In the genomic region with DNA sequence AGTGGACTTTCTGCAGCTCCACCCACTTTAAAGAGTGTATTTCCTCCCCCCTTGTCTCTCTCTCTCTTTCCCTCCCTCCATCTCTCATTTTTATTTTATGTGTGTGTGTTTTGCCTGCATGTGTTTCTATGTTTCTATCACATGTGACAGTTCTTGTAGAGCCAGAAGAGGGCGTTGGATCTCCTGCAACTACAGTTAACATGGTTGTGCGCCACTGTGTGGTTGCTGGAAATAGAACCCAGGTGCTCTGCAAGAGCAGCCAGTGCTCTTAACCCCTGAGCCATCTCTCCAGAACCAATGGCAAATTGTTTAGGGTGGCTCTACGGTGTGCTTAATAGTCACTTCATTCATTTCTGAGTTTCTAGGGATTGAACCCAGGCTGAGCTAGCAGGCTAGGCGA, we compare ENCODE assay signal across 14 mouse cellular contexts.
A peak's percentile ranks its signal among the peaks of the same experiment; 100 is the strongest.
DNase-seq lines count a peak whose midpoint lies in the region; ATAC-seq and TF ChIP-seq lines count a peak whose summit lies in the region.
"Had no signal": no experiment of that assay in that cellular context is flagged by ENCODE, and none has a peak within 500 bp of the region (broad histone marks: within the 10 kb centered on the region; RNA-seq: fewer than 3 reads in every experiment).

No protein-coding gene starts in this region.

- 79% methylated on average over 4 of the region's 4 CpGs for WGBS in hindbrain, postnatal 0 days
- WGBS in hindbrain, embryonic 12.5 days = 77% methylated on average over 4 of the region's 4 CpGs
- 82% methylated on average over 4 of the region's 4 CpGs for WGBS in midbrain, postnatal 0 days
- 77% methylated on average over 4 of the region's 4 CpGs for WGBS in midbrain, embryonic 15.5 days

- no peaks in the 10 kb centered on the region for H3K27me3 ChIP-seq in hindbrain, postnatal 0 days (ENCODE audit: insufficient read depth, low read length)
- H3K27me3 ChIP-seq in hindbrain, embryonic 12.5 days = no peaks in the 10 kb centered on the region
- H3K27me3 ChIP-seq in midbrain, postnatal 0 days (ENCODE audit: insufficient read depth, low read length) = no peaks in the 10 kb centered on the region
- H3K27me3 ChIP-seq in midbrain, embryonic 15.5 days (replicated peaks) = no peaks in the 10 kb centered on the region
- H3K27me3 ChIP-seq: hindbrain, embryonic 15.5 days; liver, embryonic 15.5 days; neural tube, embryonic 13.5 days had no signal

- H3K4me1 ChIP-seq in hindbrain, postnatal 0 days (ENCODE audit: insufficient read depth, low read length) = no peaks in the 10 kb centered on the region
- peaks cover 9% of the 10 kb centered on the region; the same call in 1 of the 2 replicates for H3K4me1 ChIP-seq in hindbrain, embryonic 12.5 days
- no peaks in the 10 kb centered on the region for H3K4me1 ChIP-seq in midbrain, postnatal 0 days (ENCODE audit: insufficient read depth, low read length)
- H3K4me1 ChIP-seq in midbrain, embryonic 15.5 days = no peaks in the 10 kb centered on the region
- H3K4me1 ChIP-seq: hindbrain, embryonic 15.5 days; liver, embryonic 15.5 days had no signal

- no peak for ATAC-seq in hindbrain, postnatal 0 days
- no peak for ATAC-seq in hindbrain, embryonic 12.5 days (ENCODE audit: low FRiP score)
- no peak for ATAC-seq in midbrain, postnatal 0 days (ENCODE audit: low FRiP score)
- ATAC-seq in midbrain, embryonic 15.5 days (replicated peaks) = no peak
- ATAC-seq: activated CD4-positive, CD25-positive, alpha-beta regulatory T cell, adult 4 months; midbrain, embryonic 16.5 days had no signal

- H3K4me2 ChIP-seq in hindbrain, postnatal 0 days (ENCODE audit: low read depth, low read length) = no peak overlapping the region
- H3K4me2 ChIP-seq in hindbrain, embryonic 12.5 days (replicated peaks) = no peak overlapping the region
- no peak overlapping the region for H3K4me2 ChIP-seq in midbrain, postnatal 0 days (ENCODE audit: low read depth, low read length, poor library complexity, severe bottlenecking)
- H3K4me2 ChIP-seq in midbrain, embryonic 15.5 days = no peak overlapping the region
- H3K4me2 ChIP-seq: hindbrain, embryonic 15.5 days; liver, embryonic 15.5 days had no signal

- no peak for DNase-seq in hindbrain, postnatal 0 days (ENCODE audit: low spot score)
- no peak for DNase-seq in midbrain, postnatal 0 days (ENCODE audit: low spot score)
- peak; percentile 29 for DNase-seq in WW6 (ENCODE audit: low read depth, low spot score)
- DNase-seq in thymus, postnatal 4 days = peak; percentile 67
- no peak for DNase-seq in cerebellum, adult 9-11 months
- DNase-seq: adrenal gland, postnatal 36 days; layer of hippocampus, adult 9-11 months had no signal

- H3K4me3 ChIP-seq in hindbrain, postnatal 0 days (ENCODE audit: low read length) = no peak overlapping the region
- H3K4me3 ChIP-seq in hindbrain, embryonic 12.5 days = no peak overlapping the region
- no peak overlapping the region for H3K4me3 ChIP-seq in midbrain, postnatal 0 days (ENCODE audit: low read depth, low read length)
- no peak overlapping the region for H3K4me3 ChIP-seq in midbrain, embryonic 15.5 days
- H3K4me3 ChIP-seq: hindbrain, embryonic 15.5 days; liver, embryonic 15.5 days; neural tube, embryonic 13.5 days had no signal

- H3K36me3 ChIP-seq in hindbrain, postnatal 0 days (ENCODE audit: insufficient read depth, low read length) = no peaks in the 10 kb centered on the region
- no peaks in the 10 kb centered on the region for H3K36me3 ChIP-seq in hindbrain, embryonic 12.5 days
- H3K36me3 ChIP-seq in midbrain, postnatal 0 days (ENCODE audit: insufficient read depth, low read length) = no peaks in the 10 kb centered on the region
- no peaks in the 10 kb centered on the region for H3K36me3 ChIP-seq in midbrain, embryonic 15.5 days (replicated peaks)
- H3K36me3 ChIP-seq: hindbrain, embryonic 15.5 days; liver, embryonic 15.5 days; neural tube, embryonic 13.5 days had no signal

- H3K9ac ChIP-seq in hindbrain, postnatal 0 days (replicated peaks; ENCODE audit: low read length) = no peak overlapping the region
- H3K9ac ChIP-seq in hindbrain, embryonic 12.5 days = no peak overlapping the region
- no peak overlapping the region for H3K9ac ChIP-seq in midbrain, postnatal 0 days (replicated peaks; ENCODE audit: low read length, poor library complexity, severe bottlenecking)
- H3K9ac ChIP-seq in midbrain, embryonic 15.5 days = no peak overlapping the region
- H3K9ac ChIP-seq: hindbrain, embryonic 15.5 days; liver, embryonic 15.5 days; neural tube, embryonic 13.5 days had no signal

- H3K27ac ChIP-seq in hindbrain, postnatal 0 days = no peak overlapping the region
- no peak overlapping the region for H3K27ac ChIP-seq in hindbrain, embryonic 12.5 days
- H3K27ac ChIP-seq in midbrain, postnatal 0 days (ENCODE audit: low read depth, low read length) = no peak overlapping the region
- H3K27ac ChIP-seq in midbrain, embryonic 15.5 days = no peak overlapping the region
- H3K27ac ChIP-seq: hindbrain, embryonic 15.5 days; liver, embryonic 15.5 days; neural tube, embryonic 13.5 days had no signal

- no peaks in the 10 kb centered on the region for H3K9me3 ChIP-seq in hindbrain, postnatal 0 days (ENCODE audit: low read length)
- H3K9me3 ChIP-seq in hindbrain, embryonic 12.5 days (replicated peaks) = no peaks in the 10 kb centered on the region
- no peaks in the 10 kb centered on the region for H3K9me3 ChIP-seq in midbrain, postnatal 0 days (ENCODE audit: low read length)
- no peaks in the 10 kb centered on the region for H3K9me3 ChIP-seq in midbrain, embryonic 15.5 days
- H3K9me3 ChIP-seq: hindbrain, embryonic 15.5 days; liver, embryonic 15.5 days; neural tube, embryonic 13.5 days had no signal

- TF ChIP-seq CTCF in hindbrain, postnatal 0 days (IDR thresholded peaks at IDR 0.05; ENCODE audit: low read depth) = peak; percentile 26; the same call in 1 of the 2 replicates
- peak; percentile 29; the same call in 1 of the 2 replicates for TF ChIP-seq CTCF in midbrain, postnatal 0 days (IDR thresholded peaks at IDR 0.05)

Comparison
In these comparisons a context has a peak if more than half of its experiments do, and no peak if none do; other contexts are left out.
1. DNase-seq: peak in WW6 (single experiment) and thymus, postnatal 4 days (single experiment); none in hindbrain, postnatal 0 days (single experiment), midbrain, postnatal 0 days (single experiment) and cerebellum, adult 9-11 months (single experiment).